Mouse (Mus musculus) small intestine, adult 2 months (tissue): ENCODE data around the gene Taf4. TPM values are rescaled to one million over a fixed set of nuclear protein-coding genes. Genes with fewer than 3 reads are reported as not detected.
A peak's percentile ranks its signal among the peaks of the same experiment; 100 is the strongest.

Experiments
- H3K27ac ChIP-seq: fragments of 200-500 bp; 2 replicates; pipeline ENCODE4 v1.5.1; 2012; ENCODE audit warnings: low read depth, low read length, control low read depth, inconsistent platforms; ENCODE audit not compliant: insufficient read depth
- H3K27me3 ChIP-seq: fragments of 200-500 bp; 2 replicates; pipeline ENCODE4 v1.6.1; 2012; ENCODE audit warnings: mild to moderate bottlenecking, moderate library complexity, low read length, inconsistent platforms; ENCODE audit not compliant: control insufficient read depth, insufficient read depth
- H3K36me3 ChIP-seq: fragments of 200-500 bp; 2 replicates; pipeline ENCODE4 v1.6.1; 2012; ENCODE audit warnings: mild to moderate bottlenecking, low read length, control low read depth, inconsistent platforms; ENCODE audit not compliant: control insufficient read depth, insufficient read depth
- H3K4me1 ChIP-seq: fragments of 200-500 bp; 2 replicates; pipeline ENCODE4 v1.6.1; 2012; ENCODE audit warnings: low read length, inconsistent platforms, mixed read lengths; ENCODE audit not compliant: control insufficient read depth, insufficient read depth, insufficient read length
- H3K4me3 ChIP-seq: fragments of 200-500 bp; 2 replicates; pipeline ENCODE4 v1.5.1; 2012; ENCODE audit warnings: low read depth, mild to moderate bottlenecking, control low read depth, inconsistent platforms, low read length, moderate library complexity
- CTCF ChIP-seq: fragments of 200-500 bp; IDR thresholded peaks from 2 replicates; pipeline ENCODE4 v1.5.1; 2012; ENCODE audit warnings: low read depth, mild to moderate bottlenecking, control low read depth, inconsistent platforms, low read length, moderate library complexity, mixed read lengths; ENCODE audit not compliant: insufficient replicate concordance, insufficient read length; ENCODE audit errors: extremely low read depth
- POLR2A ChIP-seq: fragments of 200-500 bp; IDR thresholded peaks from 2 replicates; pipeline ENCODE4 v1.6.1; 2012; ENCODE audit warnings: low read depth, mild to moderate bottlenecking, control low read depth, inconsistent platforms, low read length, moderate library complexity
- WGBS: fragments of 180-500 bp; shearing (Covaris S2); methylation state at CpG from one replicate; pipeline ENCODE4 v1.1.7; 2018; 5-methylcytosine and 5-hydroxymethylcytosine counted together
- polyA plus RNA-seq: library from polyadenylated mRNA; depleted of rRNA; stranded (reverse); fragments of >200 nt; gene quantifications from 2 replicates; pipeline ENCODE4 v1.2.3, GENCODE M21; 2012; rRNA removed

Taf4 gene
- polyA plus RNA-seq, 1 experiment, result 14.4 TPM

- no peaks in the 10 kb centered on the region for H3K4me1 ChIP-seq
- WGBS, result 62% methylated on average over 3 of the region's 3 CpGs
- no peak overlapping the region for H3K27ac ChIP-seq
- H3K27me3 ChIP-seq, result no peaks in the 10 kb centered on the region
- no peak overlapping the region for H3K4me3 ChIP-seq
- peak; percentile 21; the same call in 1 of the 2 replicates for TF ChIP-seq CTCF
- no peak for TF ChIP-seq POLR2A
- no peaks in the 10 kb centered on the region for H3K36me3 ChIP-seq
These were observed 113.2 kb downstream of the Taf4 start for GRCm38 (mm10) chr2:179863266-179863665.

- TF ChIP-seq POLR2A (no peak), CTCF (no peak)
These were observed 113.8 kb downstream of the Taf4 start for GRCm38 (mm10) chr2:179862676-179863075.

More at GRCm38 (mm10) chr2:179862676-179863075, 113.8 kb downstream of the Taf4 start:
- 74% methylated on average over 3 of the region's 3 CpGs for WGBS
- no peak overlapping the region for H3K4me3 ChIP-seq
- H3K36me3 ChIP-seq, result no peaks in the 10 kb centered on the region
- no peaks in the 10 kb centered on the region for H3K4me1 ChIP-seq
- no peaks in the 10 kb centered on the region for H3K27me3 ChIP-seq
- H3K27ac ChIP-seq, result no peak overlapping the region

Other genes starting within 250 kb of the Taf4 start
- 10.7 and 23.7 TPM in 2 replicates for gene Lsm14b, start 48.3 kb upstream of the Taf4 start, polyA plus RNA-seq
- 102 and 152 TPM in 2 replicates for gene Psma7, start 65.8 kb upstream of the Taf4 start, polyA plus RNA-seq
- gene Ss18l1, start 65.9 kb upstream of the Taf4 start, polyA plus RNA-seq, result 4.0 and 7.7 TPM in 2 replicates
- gene Mtg2, start 93.9 kb upstream of the Taf4 start, polyA plus RNA-seq, result 6.3 and 10.2 TPM in 2 replicates
- gene Hrh3, start 127.8 kb upstream of the Taf4 start, polyA plus RNA-seq, result 0.06 and 0.08 TPM in 2 replicates
- 14.1 and 18.1 TPM in 2 replicates for gene Osbpl2, start 142.7 kb upstream of the Taf4 start, polyA plus RNA-seq
- 103 and 148 TPM in 2 replicates for gene Adrm1, start 194.8 kb upstream of the Taf4 start, polyA plus RNA-seq
- gene Lama5, start 249.2 kb upstream of the Taf4 start, polyA plus RNA-seq, result 36.0 and 41.7 TPM in 2 replicates